Mouse (Mus musculus): ENCODE measurements around the gene Mapkap1.

DNA sequence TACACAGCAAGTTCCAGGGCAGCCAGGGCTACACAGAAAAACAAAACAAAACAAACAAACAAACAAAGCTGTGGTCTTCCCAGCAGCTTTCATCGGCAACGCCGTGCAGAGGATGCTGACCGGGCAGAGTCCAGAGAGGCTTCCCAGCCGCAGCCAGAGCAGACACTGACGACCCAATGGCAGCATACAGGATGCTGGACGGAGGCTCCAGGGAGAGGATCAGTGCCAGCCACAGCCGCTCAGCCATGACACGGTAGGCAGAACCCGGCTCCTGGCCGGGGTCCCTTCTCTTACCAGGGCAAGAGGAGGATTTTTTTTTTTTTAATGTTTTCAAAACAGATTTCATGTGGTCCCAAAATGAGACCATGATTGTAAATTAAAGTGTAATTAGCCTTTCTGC is 240.8 kb downstream of the Mapkap1 start:
- no peak for TF ChIP-seq CTCF (conservative IDR thresholded peaks at IDR 0.05; ENCODE audit: insufficient read depth, insufficient read length, low read depth, low read length)
- no peak for TF ChIP-seq POLR2A (IDR thresholded peaks at IDR 0.05; ENCODE audit: low read depth, low read length)
